Mouse (Mus musculus): Measurements from ENCODE around the gene Rsph6a. TPM values are rescaled to one million over a fixed set of nuclear protein-coding genes. Genes with fewer than 3 reads are reported as not detected.

Gene Rsph6a
- total and polyA plus RNA-seq, 2 experiments from 2014 or later = 0.57 TPM; not detected in 1

DNA sequence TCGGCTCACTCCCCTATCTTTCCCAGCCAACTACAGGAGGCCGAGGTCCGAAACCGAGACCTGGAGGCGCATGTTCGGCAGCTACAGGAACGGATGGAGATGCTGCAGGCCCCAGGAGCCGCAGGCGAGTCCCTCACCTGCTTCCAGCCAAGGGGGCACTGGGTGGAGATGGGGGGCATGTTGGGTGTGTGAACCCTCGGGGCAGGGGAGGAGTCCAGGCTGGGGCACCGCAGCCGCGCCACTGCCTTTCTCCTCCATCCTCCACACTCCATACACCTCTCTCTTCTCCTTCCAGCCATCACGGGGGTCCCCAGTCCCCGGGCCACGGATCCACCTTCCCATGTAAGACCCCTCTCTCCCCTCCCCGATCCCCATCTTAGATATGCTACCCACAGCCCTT, 37.4 kb downstream of the Rsph6a start:
- Histone ChIP-seq H3K9me3 (ENCODE audit: low read length) (no peaks in the 10 kb centered on the region), H3K9ac (replicated peaks; ENCODE audit: low read length, poor library complexity, severe bottlenecking) (no peak overlapping the region), H3K4me3 (ENCODE audit: low read depth, low read length) (no peak overlapping the region), H3K36me3 (ENCODE audit: insufficient read depth, low read length) (peaks cover 25% of the 10 kb centered on the region), H3K4me2 (ENCODE audit: low read depth, low read length, poor library complexity, severe bottlenecking) (no peak overlapping the region), H3K27me3 (ENCODE audit: insufficient read depth, low read length) (peaks cover 8% of the 10 kb centered on the region), H3K27ac (ENCODE audit: low read depth, low read length) (no peak overlapping the region), H3K4me1 (ENCODE audit: insufficient read depth, low read length) (peaks cover 14% of the 10 kb centered on the region)
- 54% methylated on average over 15 of the region's 17 CpGs for WGBS
- no peak for TF ChIP-seq CTCF (IDR thresholded peaks at IDR 0.05)
- ATAC-seq (ENCODE audit: low FRiP score) = no peak
- no peak for DNase-seq (ENCODE audit: low spot score)

DNA sequence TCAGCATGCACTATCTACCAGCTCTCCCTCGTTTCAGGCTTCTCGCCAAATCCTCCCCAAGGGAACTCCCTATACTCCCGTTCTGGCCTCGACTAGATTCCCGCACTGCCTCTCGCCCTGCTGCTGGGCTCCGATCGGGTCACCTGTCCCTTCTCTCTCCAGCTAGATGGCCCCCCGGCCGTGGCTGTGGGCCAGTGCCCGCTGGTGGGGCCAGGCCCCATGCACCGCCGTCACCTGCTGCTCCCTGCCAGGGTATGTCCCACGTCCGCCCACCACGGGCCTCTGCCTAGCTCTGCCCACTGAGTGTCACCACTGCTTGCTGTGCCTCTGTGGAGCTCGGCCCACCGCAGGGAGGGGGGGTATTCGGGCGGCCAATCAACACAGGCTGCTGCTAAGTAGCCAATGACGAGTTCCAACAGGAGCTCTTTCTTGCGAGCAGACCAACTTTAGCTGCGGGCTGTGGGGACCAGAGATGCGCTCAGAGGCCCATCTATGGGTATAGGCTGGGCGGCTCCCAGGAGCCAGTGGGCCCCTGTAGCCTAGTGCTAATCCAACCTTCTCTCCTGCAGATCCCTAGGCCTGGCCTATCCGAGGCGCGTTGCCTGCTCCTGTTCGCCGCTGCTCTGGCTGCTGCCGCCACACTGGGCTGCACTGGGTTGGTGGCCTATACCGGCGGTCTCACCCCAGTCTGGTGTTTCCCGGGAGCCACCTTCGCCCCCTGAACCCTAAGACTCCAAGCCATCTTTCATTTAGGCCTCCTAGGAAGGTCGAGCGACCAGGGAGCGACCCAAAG, 38.1 kb downstream of the Rsph6a start:
- Histone ChIP-seq H3K4me2 (ENCODE audit: low read depth, low read length, poor library complexity, severe bottlenecking) (peak overlapping the region; percentile 98; the same call in 1 of the 2 replicates), H3K27me3 (ENCODE audit: insufficient read depth, low read length) (peaks cover 8% of the 10 kb centered on the region), H3K36me3 (ENCODE audit: insufficient read depth, low read length) (peaks cover 20% of the 10 kb centered on the region), H3K4me1 (ENCODE audit: insufficient read depth, low read length) (peaks cover 14% of the 10 kb centered on the region), H3K4me3 (ENCODE audit: low read depth, low read length) (no peak overlapping the region), H3K27ac (ENCODE audit: low read depth, low read length) (no peak overlapping the region), H3K9me3 (ENCODE audit: low read length) (no peaks in the 10 kb centered on the region), H3K9ac (replicated peaks; ENCODE audit: low read length, poor library complexity, severe bottlenecking) (no peak overlapping the region)
- TF ChIP-seq CTCF (IDR thresholded peaks at IDR 0.05) = no peak
- peak; percentile 59 for DNase-seq (ENCODE audit: low spot score)
- WGBS = 14% methylated on average over 38 of the region's 38 CpGs
- ATAC-seq (ENCODE audit: low FRiP score) = no peak; the same call in 1 of the 2 replicates

DNA sequence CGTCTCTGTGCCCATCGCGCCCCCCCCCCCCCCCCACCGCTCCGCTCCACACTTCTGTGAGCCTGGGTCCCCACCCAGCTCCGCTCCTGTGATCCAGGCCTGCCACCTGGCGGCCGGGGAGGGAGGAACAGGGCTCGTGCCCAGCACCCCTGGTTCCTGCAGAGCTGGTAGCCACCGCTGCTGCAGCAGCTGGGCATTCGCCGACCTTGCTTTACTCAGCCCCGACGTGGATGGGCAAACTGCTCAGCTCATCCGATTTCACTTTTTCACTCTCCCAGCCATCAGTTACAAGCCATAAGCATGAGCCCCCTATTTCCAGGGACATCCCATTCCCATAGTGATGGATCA, 38.7 kb downstream of the Rsph6a start:
- Histone ChIP-seq H3K27ac (ENCODE audit: low read depth, low read length) (no peak overlapping the region), H3K36me3 (ENCODE audit: insufficient read depth, low read length) (peaks cover 14% of the 10 kb centered on the region), H3K9ac (replicated peaks; ENCODE audit: low read length, poor library complexity, severe bottlenecking) (no peak overlapping the region), H3K27me3 (ENCODE audit: insufficient read depth, low read length) (peaks cover 8% of the 10 kb centered on the region), H3K4me2 (ENCODE audit: low read depth, low read length, poor library complexity, severe bottlenecking) (peak overlapping the region; percentile 98), H3K4me1 (ENCODE audit: insufficient read depth, low read length) (peaks cover 14% of the 10 kb centered on the region), H3K4me3 (ENCODE audit: low read depth, low read length) (peak overlapping the region; percentile 48; the same call in 1 of the 2 replicates), H3K9me3 (ENCODE audit: low read length) (no peaks in the 10 kb centered on the region)
- 8% methylated on average over 11 of the region's 15 CpGs for WGBS
- peak; percentile 75 for TF ChIP-seq CTCF (IDR thresholded peaks at IDR 0.05)
- peak; percentile 73 for DNase-seq (ENCODE audit: low spot score)
- ATAC-seq (ENCODE audit: low FRiP score) = peak; percentile 63

DNA sequence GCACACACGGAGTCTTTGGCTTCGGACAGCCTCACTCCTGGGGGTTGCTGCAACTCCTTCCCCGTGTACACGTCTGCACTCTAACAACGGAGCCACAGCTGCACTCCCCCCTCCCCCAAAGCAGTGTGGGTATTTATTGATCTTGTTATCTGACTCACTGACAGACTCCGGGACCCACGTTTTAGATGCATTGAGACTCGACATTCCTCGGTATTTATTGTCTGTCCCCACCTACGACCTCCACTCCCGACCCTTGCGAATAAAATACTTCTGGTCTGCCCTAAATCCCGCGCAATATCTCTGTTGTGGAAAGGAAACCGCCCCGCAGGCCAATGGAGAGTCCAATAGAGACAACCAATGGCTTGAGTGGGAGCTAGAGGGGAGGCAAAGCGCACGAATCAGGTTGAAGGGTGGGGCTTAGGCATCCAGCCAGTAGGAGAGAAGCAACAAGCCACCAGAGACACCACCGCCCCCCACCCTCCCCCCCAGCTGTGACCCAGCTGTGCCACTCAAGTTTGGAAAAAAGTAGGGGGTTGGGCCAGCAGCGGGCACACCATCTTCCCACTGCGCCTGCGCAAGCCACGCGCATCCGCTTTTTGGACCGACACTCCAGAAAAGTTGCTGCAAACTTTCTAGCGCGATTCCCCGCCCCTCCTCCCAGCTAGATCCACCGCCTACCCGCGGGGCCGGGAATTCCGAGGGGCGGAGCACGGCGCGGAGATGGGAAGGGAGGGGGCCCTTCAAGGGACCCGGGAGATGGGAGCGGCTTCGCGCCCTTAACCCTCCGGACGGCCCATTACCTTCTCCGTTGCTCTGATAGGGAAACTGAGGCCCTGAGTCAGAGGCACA, 39.3 kb downstream of the Rsph6a start:
- ATAC-seq (ENCODE audit: low FRiP score) (peak; percentile 81), DNase-seq (ENCODE audit: low spot score) (peak; percentile 95)
- Histone ChIP-seq H3K27me3 (ENCODE audit: insufficient read depth, low read length) (peaks cover 8% of the 10 kb centered on the region), H3K4me1 (ENCODE audit: insufficient read depth, low read length) (peaks cover 14% of the 10 kb centered on the region), H3K9ac (replicated peaks; ENCODE audit: low read length, poor library complexity, severe bottlenecking) (0 out of 2 replicates have a peak overlapping the region, but pooled peaks have one; percentile 55), H3K4me3 (ENCODE audit: low read depth, low read length) (peak overlapping the region; percentile 48), H3K4me2 (ENCODE audit: low read depth, low read length, poor library complexity, severe bottlenecking) (peak overlapping the region; percentile 98), H3K36me3 (ENCODE audit: insufficient read depth, low read length) (peaks cover 9% of the 10 kb centered on the region), H3K9me3 (ENCODE audit: low read length) (no peaks in the 10 kb centered on the region), H3K27ac (ENCODE audit: low read depth, low read length) (peak overlapping the region; percentile 51)
- WGBS = 3% methylated on average over 40 of the region's 45 CpGs
- no peak for TF ChIP-seq CTCF (IDR thresholded peaks at IDR 0.05)

DNA sequence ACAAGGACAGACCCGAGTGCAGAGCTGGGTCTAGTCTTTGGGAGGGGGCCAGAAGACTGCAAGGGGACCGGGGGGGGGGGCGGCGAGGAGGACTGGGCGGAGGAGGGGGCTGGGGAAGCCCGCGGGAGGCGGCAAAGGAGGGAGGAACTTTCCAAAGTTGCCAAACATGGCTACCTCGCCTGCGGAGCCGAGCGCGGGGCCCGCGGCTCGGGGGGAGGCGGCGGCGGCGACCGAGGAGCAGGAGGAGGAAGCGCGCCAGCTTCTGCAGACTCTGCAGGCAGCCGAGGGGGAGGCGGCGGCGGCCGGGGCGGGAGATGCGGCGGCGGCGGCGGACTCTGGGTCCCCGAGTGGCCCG, 40.0 kb downstream of the Rsph6a start, which contains the start of gene Six5:
Gene Six5, plus strand, starts transcription at position 124 of the 355 bp plus-strand sequence.
- under 1% methylated on average over 23 of the region's 36 CpGs for WGBS
- Histone ChIP-seq H3K27me3 (ENCODE audit: insufficient read depth, low read length) (peaks cover 8% of the 10 kb centered on the region), H3K9ac (replicated peaks; ENCODE audit: low read length, poor library complexity, severe bottlenecking) (peak within 1 kb of the TSS; percentile 55), H3K9me3 (ENCODE audit: low read length) (no peaks in the 10 kb centered on the region), H3K4me1 (ENCODE audit: insufficient read depth, low read length) (peaks cover 14% of the 10 kb centered on the region), H3K4me2 (ENCODE audit: low read depth, low read length, poor library complexity, severe bottlenecking) (peak within 1 kb of the TSS; percentile 98), H3K4me3 (ENCODE audit: low read depth, low read length) (peak within 1 kb of the TSS; percentile 48), H3K27ac (ENCODE audit: low read depth, low read length) (peak within 1 kb of the TSS; percentile 51), H3K36me3 (ENCODE audit: insufficient read depth, low read length) (peaks cover 7% of the 10 kb centered on the region; the same call in 1 of the 2 replicates)
- DNase-seq (ENCODE audit: low spot score) (peak; percentile 28), ATAC-seq (ENCODE audit: low FRiP score) (peak; percentile 8; the same call in 1 of the 2 replicates)
- no peak for TF ChIP-seq CTCF (IDR thresholded peaks at IDR 0.05)

All from midbrain, postnatal 0 days (tissue).